Mouse (Mus musculus) adrenal gland, postnatal 36 days (tissue): ENCODE data around the gene Elovl5. TPM values are rescaled to one million over a fixed set of nuclear protein-coding genes. Genes with fewer than 3 reads are reported as not detected.
"Not testable (repeated sequence)": the region's sequence is repeated elsewhere in the genome, so short reads cannot be mapped to it uniquely, and the experiment has no call there.

Experiments
- DNase-seq, 2 experiments: peaks; one replicate each; pipeline ENCODE4 v3.0.0; 2021; ENCODE audit warnings: mixed read lengths in 1 of 2
- total RNA-seq, 2 experiments: library from RNA; stranded (reverse); gene quantifications; 2 replicates each; pipeline ENCODE4 v1.2.3; 2021

Elovl5 gene
- total RNA-seq, 2 experiments from 2014 or later = 613 to 759 TPM

GRCm38 (mm10) chr9:77993538-77994255, 76.5 kb downstream of the Elovl5 start:
- DNase-seq = not testable (repeated sequence)

- no peak for DNase-seq
Observed at GRCm38 (mm10) chr9:77995235-77995634, 78.1 kb downstream of the Elovl5 start.

GRCm38 (mm10) chr9:78000586-78001500, 83.7 kb downstream of the Elovl5 start:
- DNase-seq = no peak

GRCm38 (mm10) chr9:78003278-78003677, 86.1 kb downstream of the Elovl5 start:
- DNase-seq = no peak

GRCm38 (mm10) chr9:78005481-78005880, 88.3 kb downstream of the Elovl5 start:
- peak in 1 of 2 experiments; percentile 43 for DNase-seq

- peak; percentile 93 to 96 for DNase-seq
Observed at GRCm38 (mm10) chr9:78006209-78007001, 89.2 kb downstream of the Elovl5 start.

GRCm38 (mm10) chr9:78009382-78009781, 92.2 kb downstream of the Elovl5 start:
- DNase-seq = no peak

GRCm38 (mm10) chr9:78010187-78010586, 93.0 kb downstream of the Elovl5 start:
- DNase-seq = no peak

GRCm38 (mm10) chr9:78010707-78011106, 93.5 kb downstream of the Elovl5 start:
- DNase-seq = no peak

- DNase-seq = peak in 1 of 2 experiments; percentile 24
Observed at GRCm38 (mm10) chr9:78012066-78012465, 94.9 kb downstream of the Elovl5 start.

- no peak for DNase-seq
Observed at GRCm38 (mm10) chr9:78012681-78013080, 95.5 kb downstream of the Elovl5 start.

- no peak for DNase-seq
Observed at GRCm38 (mm10) chr9:78013813-78014212, 96.6 kb downstream of the Elovl5 start.

GRCm38 (mm10) chr9:78015816-78016215, 98.7 kb downstream of the Elovl5 start:
- DNase-seq = no peak

GRCm38 (mm10) chr9:78016288-78016687, 99.1 kb downstream of the Elovl5 start:
- DNase-seq = no peak

GRCm38 (mm10) chr9:78021256-78021655, 104.1 kb downstream of the Elovl5 start:
- no peak for DNase-seq

- DNase-seq = peak; percentile 65 to 78
Observed at GRCm38 (mm10) chr9:78022187-78022945, 105.2 kb downstream of the Elovl5 start.

- DNase-seq = peak; percentile 64 to 72
Observed at GRCm38 (mm10) chr9:78024823-78025222, 107.7 kb downstream of the Elovl5 start.

- peak; percentile 62 to 64 for DNase-seq
Observed at GRCm38 (mm10) chr9:78027099-78027498, 109.9 kb downstream of the Elovl5 start.

GRCm38 (mm10) chr9:78030835-78031456, 113.8 kb downstream of the Elovl5 start:
- no peak for DNase-seq

GRCm38 (mm10) chr9:78032930-78033329, 115.8 kb downstream of the Elovl5 start:
- DNase-seq = no peak
